Mouse (Mus musculus) forebrain, embryonic 13.5 days (tissue): Measurements from ENCODE around the gene Hexa. TPM values are rescaled to one million over a fixed set of nuclear protein-coding genes. Genes with fewer than 3 reads are reported as not detected.

ENCODE experiments used
- ATAC-seq: fragments of 200-750 bp; cut with Nextera tagmentation; 2 replicates; pipeline ENCODE4 v1.8.0; 2017
- H3K27ac ChIP-seq: fragments of 300-500 bp; sonication (generic); 2 replicates; pipeline ENCODE4 v1.5.1; 2015; ENCODE audit warnings: inconsistent platforms, mild to moderate bottlenecking, moderate library complexity
- H3K27me3 ChIP-seq: fragments of 300-500 bp; sonication (generic); 2 replicates; pipeline ENCODE4 v1.6.1; 2015; ENCODE audit warnings: mild to moderate bottlenecking, inconsistent platforms
- H3K36me3 ChIP-seq: fragments of 300-500 bp; sonication (generic); 2 replicates; pipeline ENCODE4 v1.6.1; 2015; ENCODE audit warnings: mild to moderate bottlenecking, inconsistent platforms; ENCODE audit not compliant: poor library complexity, severe bottlenecking
- H3K4me1 ChIP-seq: fragments of 300-500 bp; sonication (generic); 2 replicates; pipeline ENCODE4 v1.6.1; 2015; ENCODE audit warnings: inconsistent platforms
- H3K4me2 ChIP-seq: fragments of 300-500 bp; sonication (generic); 2 replicates; pipeline ENCODE4 v1.6.1; 2015; ENCODE audit warnings: inconsistent platforms, mild to moderate bottlenecking, moderate library complexity
- H3K4me3 ChIP-seq: fragments of 300-500 bp; sonication (generic); 2 replicates; pipeline ENCODE4 v1.5.1; 2015; ENCODE audit warnings: mild to moderate bottlenecking, inconsistent platforms
- H3K9ac ChIP-seq: fragments of 300-500 bp; sonication (generic); 2 replicates; pipeline ENCODE4 v1.6.1; 2015; ENCODE audit warnings: mild to moderate bottlenecking, inconsistent platforms
- H3K9me3 ChIP-seq: fragments of 300-500 bp; sonication (generic); replicated peaks from 2 replicates; pipeline ENCODE4 v1.6.1; 2016; ENCODE audit warnings: inconsistent platforms
- WGBS: fragments of 180-500 bp; shearing (Covaris S2); methylation state at CpG from one replicate; pipeline ENCODE4 v1.1.7; 2015; 5-methylcytosine and 5-hydroxymethylcytosine counted together
- polyA plus RNA-seq: library from polyadenylated mRNA; unstranded; fragments of >200 nt; fragmentation: Nextera tagmentation; extraction: Ambion mirVana; gene quantifications from 2 replicates; pipeline ENCODE4 v1.2.1, GENCODE M21; 2015

Gene Hexa
- polyA plus RNA-seq, 1 experiment from 2014 or later, result 35.8 TPM

DNA sequence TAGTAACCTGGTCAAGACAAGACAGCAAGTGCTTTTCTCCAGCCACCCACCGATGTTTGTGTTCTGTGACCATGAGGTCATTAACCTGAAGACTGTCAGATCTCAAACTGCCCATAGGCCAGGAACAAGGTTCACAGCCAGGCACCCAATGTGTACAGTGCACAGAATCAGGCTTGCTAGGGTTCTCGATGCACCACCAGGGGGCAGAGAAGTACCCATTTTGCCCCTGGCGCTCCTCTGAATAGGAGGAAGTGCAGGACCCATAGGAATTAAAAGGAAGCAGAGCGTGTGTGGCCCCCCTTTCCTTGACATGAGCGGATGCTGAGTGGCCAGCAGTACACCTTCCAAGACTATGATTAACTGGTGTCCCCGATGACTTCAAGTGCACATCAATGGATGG is 27.8 kb downstream of the Hexa start:
- Histone ChIP-seq H3K4me1 (no peaks in the 10 kb centered on the region), H3K4me2 (no peak overlapping the region), H3K27ac (no peak overlapping the region), H3K27me3 (no peaks in the 10 kb centered on the region), H3K9ac (no peak overlapping the region), H3K4me3 (no peak overlapping the region), H3K9me3 (no peaks in the 10 kb centered on the region), H3K36me3 (peaks cover 33% of the 10 kb centered on the region)
- 30% methylated on average over 6 of the region's 6 CpGs for WGBS
- ATAC-seq, result peak; percentile 80

DNA sequence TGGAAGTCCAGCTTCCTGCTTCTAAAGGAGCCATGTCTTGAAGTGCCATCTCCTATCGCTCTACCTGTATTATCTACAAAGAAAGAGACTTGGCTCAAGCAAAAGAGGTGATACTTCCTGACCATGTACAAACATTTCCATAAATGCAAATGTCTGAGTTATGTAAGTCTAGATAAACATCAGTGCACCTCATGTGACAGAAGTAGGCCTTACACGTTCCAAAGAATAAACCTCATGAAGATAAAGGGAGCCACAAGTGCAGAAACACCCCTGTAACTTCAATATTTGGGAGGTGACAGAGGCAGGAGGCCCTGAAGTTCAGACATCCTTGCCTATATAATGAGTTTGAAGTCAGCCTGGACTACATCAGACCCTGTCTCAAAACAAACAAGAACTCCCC is 32.5 kb downstream of the Hexa start:
- no peaks in the 10 kb centered on the region for H3K9me3 ChIP-seq
- no peaks in the 10 kb centered on the region for H3K36me3 ChIP-seq
- H3K4me3 ChIP-seq, result no peak overlapping the region
- WGBS, result 78% methylated on average over 2 of the region's 2 CpGs
- H3K27me3 ChIP-seq, result peaks cover 14% of the 10 kb centered on the region
- no peak overlapping the region for H3K9ac ChIP-seq
- H3K27ac ChIP-seq, result no peak overlapping the region
- no peaks in the 10 kb centered on the region for H3K4me1 ChIP-seq
- ATAC-seq, result no peak
- H3K4me2 ChIP-seq, result no peak overlapping the region

DNA sequence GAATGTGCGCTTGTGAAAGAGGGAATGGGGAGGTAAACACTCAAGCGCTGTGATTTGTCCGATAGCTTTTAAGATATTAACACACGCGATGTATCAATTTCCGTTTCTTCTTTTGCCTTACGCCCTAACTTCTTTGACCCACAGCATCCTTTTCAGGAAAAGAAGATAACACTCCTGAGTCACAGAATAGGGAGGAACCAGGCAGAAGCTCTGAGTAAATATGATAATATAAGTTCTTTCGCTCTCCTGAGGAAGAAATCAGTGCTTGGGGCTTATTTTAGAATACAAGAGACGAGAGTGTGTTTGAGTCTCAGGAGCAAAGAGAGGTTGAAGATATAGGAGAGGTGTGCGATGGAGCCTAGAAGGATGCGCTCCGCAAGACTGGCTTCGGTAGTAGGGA is 38.1 kb downstream of the Hexa start:
- 13% methylated on average over 13 of the region's 13 CpGs for WGBS
- no peak overlapping the region for H3K27ac ChIP-seq
- no peaks in the 10 kb centered on the region for H3K36me3 ChIP-seq
- peak overlapping the region; percentile 54 for H3K4me3 ChIP-seq
- peak overlapping the region; percentile 68 for H3K9ac ChIP-seq
- no peaks in the 10 kb centered on the region for H3K9me3 ChIP-seq
- H3K4me2 ChIP-seq, result peak overlapping the region; percentile 79
- no peak for ATAC-seq
- H3K27me3 ChIP-seq, result peaks cover 36% of the 10 kb centered on the region
- H3K4me1 ChIP-seq, result peaks cover 17% of the 10 kb centered on the region; the same call in 1 of the 2 replicates

GRCm38 (mm10) chr9:59577844-59578504 is 38.6 kb downstream of the Hexa start, which contains the start of gene Celf6:
Celf6 (plus strand) TSS chr9:59577917.
- H3K4me2 ChIP-seq, result peak within 1 kb of the TSS; percentile 79
- peaks cover 39% of the 10 kb centered on the region for H3K27me3 ChIP-seq
- WGBS, result 1% methylated on average over 34 of the region's 61 CpGs
- no peaks in the 10 kb centered on the region for H3K9me3 ChIP-seq
- H3K27ac ChIP-seq, result peak within 1 kb of the TSS; percentile 14; the same call in 1 of the 2 replicates
- H3K36me3 ChIP-seq, result no peaks in the 10 kb centered on the region
- H3K4me3 ChIP-seq, result peak within 1 kb of the TSS; percentile 54
- H3K9ac ChIP-seq, result peak within 1 kb of the TSS; percentile 68
- ATAC-seq, result peak; percentile 98
- peaks cover 17% of the 10 kb centered on the region; the same call in 1 of the 2 replicates for H3K4me1 ChIP-seq

GRCm38 (mm10) chr9:59578505-59578867 is 39.1 kb downstream of the Hexa start:
- Histone ChIP-seq H3K36me3 (no peaks in the 10 kb centered on the region), H3K27me3 (peaks cover 39% of the 10 kb centered on the region), H3K9me3 (no peaks in the 10 kb centered on the region), H3K4me1 (peaks cover 17% of the 10 kb centered on the region; the same call in 1 of the 2 replicates), H3K4me3 (peak overlapping the region; percentile 54), H3K4me2 (peak overlapping the region; percentile 79), H3K9ac (peak overlapping the region; percentile 68), H3K27ac (0 out of 2 replicates have a peak overlapping the region, but pooled peaks have one; percentile 14)
- 2% methylated on average over 19 of the region's 20 CpGs for WGBS
- no peak; the same call in 1 of the 2 replicates for ATAC-seq

GRCm38 (mm10) chr9:59584871-59585308 is 45.5 kb downstream of the Hexa start:
- Histone ChIP-seq H3K4me1 (peaks cover 30% of the 10 kb centered on the region), H3K27me3 (peaks cover 20% of the 10 kb centered on the region), H3K27ac (no peak overlapping the region), H3K9me3 (no peaks in the 10 kb centered on the region), H3K4me3 (peak overlapping the region; percentile 17; the same call in 1 of the 2 replicates), H3K9ac (peak overlapping the region; percentile 45), H3K36me3 (no peaks in the 10 kb centered on the region), H3K4me2 (peak overlapping the region; percentile 49)
- 6% methylated on average over 13 of the region's 13 CpGs for WGBS
- peak; percentile 46 for ATAC-seq

- no peak overlapping the region for H3K4me3 ChIP-seq
- no peaks in the 10 kb centered on the region for H3K9me3 ChIP-seq
- WGBS, result 52% methylated on average over 5 of the region's 5 CpGs
- H3K27me3 ChIP-seq, result peaks cover 6% of the 10 kb centered on the region
- ATAC-seq, result peak; percentile 40; the same call in 1 of the 2 replicates
- H3K27ac ChIP-seq, result peak overlapping the region; percentile 83
- no peak overlapping the region for H3K9ac ChIP-seq
- H3K4me2 ChIP-seq, result peak overlapping the region; percentile 53
- peaks cover 31% of the 10 kb centered on the region for H3K4me1 ChIP-seq
- no peaks in the 10 kb centered on the region; the same call in 1 of the 2 replicates for H3K36me3 ChIP-seq
Observed at GRCm38 (mm10) chr9:59588252-59588651, 48.9 kb downstream of the Hexa start.

GRCm38 (mm10) chr9:59588710-59589671 is 49.7 kb downstream of the Hexa start:
- peak overlapping the region; percentile 26; the same call in 1 of the 2 replicates for H3K9ac ChIP-seq
- H3K4me2 ChIP-seq, result peak overlapping the region; percentile 53
- 18% methylated on average over 12 of the region's 12 CpGs for WGBS
- peaks cover 31% of the 10 kb centered on the region for H3K4me1 ChIP-seq
- no peaks in the 10 kb centered on the region for H3K9me3 ChIP-seq
- peak overlapping the region; percentile 83 for H3K27ac ChIP-seq
- H3K4me3 ChIP-seq, result peak overlapping the region; percentile 13
- peak; percentile 93 for ATAC-seq
- peaks cover 6% of the 10 kb centered on the region for H3K27me3 ChIP-seq
- no peaks in the 10 kb centered on the region; the same call in 1 of the 2 replicates for H3K36me3 ChIP-seq

DNA sequence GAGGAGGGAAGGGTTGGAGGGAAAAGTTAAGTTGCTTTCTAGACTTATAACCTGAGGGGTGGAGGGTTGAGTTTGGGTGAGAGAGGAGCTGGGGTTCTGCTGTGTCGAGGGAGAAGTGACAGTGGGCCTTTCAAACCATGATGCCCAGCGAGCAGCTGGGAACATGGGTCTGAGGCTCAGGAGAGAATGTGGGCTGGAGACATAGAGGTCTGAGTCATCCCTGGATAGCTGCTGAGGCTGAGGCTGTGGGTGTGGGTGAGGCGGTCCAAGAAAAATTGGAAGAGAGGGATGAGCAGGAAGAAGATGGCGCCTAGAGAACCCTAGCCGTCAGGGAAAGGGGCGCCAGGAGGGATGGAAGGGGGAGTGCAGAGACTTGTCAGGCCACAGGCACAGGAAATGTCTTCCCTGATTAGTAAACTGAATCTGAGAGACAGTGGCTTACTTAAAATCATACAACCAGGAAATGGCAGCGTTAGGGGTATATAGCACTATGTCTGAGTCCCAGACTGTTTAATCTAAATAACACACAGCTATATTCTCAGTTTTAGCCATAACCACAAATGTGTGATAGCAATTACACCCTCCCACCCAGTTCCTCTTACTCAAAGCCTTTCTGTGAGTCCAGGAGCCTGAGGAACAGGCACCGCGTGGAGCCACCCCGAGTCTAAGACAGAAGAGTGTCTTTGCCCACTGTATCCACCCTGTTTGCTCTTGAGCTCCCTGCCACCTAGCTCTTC is 50.5 kb downstream of the Hexa start:
- Histone ChIP-seq H3K9me3 (no peaks in the 10 kb centered on the region), H3K9ac (no peak overlapping the region), H3K4me2 (peak overlapping the region; percentile 53), H3K4me1 (peaks cover 27% of the 10 kb centered on the region), H3K4me3 (no peak overlapping the region), H3K36me3 (no peaks in the 10 kb centered on the region; the same call in 1 of the 2 replicates), H3K27ac (peak overlapping the region; percentile 83), H3K27me3 (peaks cover 6% of the 10 kb centered on the region)
- no peak for ATAC-seq
- 83% methylated on average over 10 of the region's 10 CpGs for WGBS

- H3K4me2 ChIP-seq, result no peak overlapping the region
- H3K9me3 ChIP-seq, result no peaks in the 10 kb centered on the region
- no peaks in the 10 kb centered on the region for H3K4me1 ChIP-seq
- H3K9ac ChIP-seq, result no peak overlapping the region
- no peak overlapping the region for H3K27ac ChIP-seq
- WGBS, result 84% methylated on average over 8 of the region's 8 CpGs
- H3K27me3 ChIP-seq, result peaks cover 9% of the 10 kb centered on the region; the same call in 1 of the 2 replicates
- no peak overlapping the region for H3K4me3 ChIP-seq
- ATAC-seq, result no peak
- H3K36me3 ChIP-seq, result no peaks in the 10 kb centered on the region
Observed at GRCm38 (mm10) chr9:59601661-59602060, 62.3 kb downstream of the Hexa start.

- no peaks in the 10 kb centered on the region for H3K4me1 ChIP-seq
- no peak overlapping the region for H3K4me2 ChIP-seq
- H3K4me3 ChIP-seq, result no peak overlapping the region
- no peak overlapping the region for H3K9ac ChIP-seq
- peaks cover 9% of the 10 kb centered on the region; the same call in 1 of the 2 replicates for H3K27me3 ChIP-seq
- WGBS, result 46% methylated on average over 6 of the region's 6 CpGs
- no peak overlapping the region for H3K27ac ChIP-seq
- no peak for ATAC-seq
- no peaks in the 10 kb centered on the region for H3K36me3 ChIP-seq
- H3K9me3 ChIP-seq, result no peaks in the 10 kb centered on the region
Observed at GRCm38 (mm10) chr9:59605967-59606366, 66.6 kb downstream of the Hexa start.
